Mouse (Mus musculus) megakaryocyte, embryonic 14.5 days (primary cell): ENCODE data around the gene Poc1a.

Experiments used
- FLI1 ChIP-seq: IDR thresholded peaks from 2 replicates; pipeline ENCODE4 v1.6.1; 2012; ENCODE audit warnings: low read length, inconsistent platforms, mixed read lengths
- GATA1 ChIP-seq: IDR thresholded peaks from 3 replicates; pipeline ENCODE4 v1.6.1; 2012; ENCODE audit warnings: mixed read lengths, low read length, inconsistent platforms, borderline replicate concordance

DNA sequence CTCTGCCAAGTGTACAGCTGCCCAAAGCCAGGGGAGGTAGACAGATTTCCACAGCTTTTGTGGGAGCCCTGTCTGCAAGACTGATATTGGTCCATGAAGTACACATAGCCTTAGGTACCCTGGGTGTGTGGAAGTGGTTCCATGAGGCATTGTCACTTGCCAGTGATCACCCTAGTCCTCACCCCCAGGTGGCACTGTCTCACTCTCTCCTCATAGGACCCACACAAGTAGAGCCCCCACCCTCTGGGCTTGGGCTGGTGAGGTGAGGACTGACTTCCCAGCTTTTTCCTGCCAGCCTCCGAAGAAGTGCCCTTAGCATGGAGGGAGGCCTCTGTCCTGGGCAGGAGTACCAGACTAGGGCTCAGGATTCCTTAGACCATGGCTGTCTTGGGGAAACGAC, 68.2 kb downstream of the Poc1a start:
- TF ChIP-seq GATA1 (no peak), FLI1 (no peak)
